In genomic region chr1:185728406-185728805, GRCm38 (mm10) we compare ENCODE assay signal across 21 mouse cellular contexts.
A peak's percentile ranks its signal among the peaks of the same experiment; 100 is the strongest.
DNase-seq lines count a peak whose midpoint lies in the region; ATAC-seq lines count a peak whose summit lies in the region.
"Had no signal": no experiment of that assay in that cellular context is flagged by ENCODE, and none has a peak within 500 bp of the region (broad histone marks: within the 10 kb centered on the region; RNA-seq: fewer than 3 reads in every experiment).

No protein-coding gene starts in this region.

- H3K9ac ChIP-seq in heart, embryonic 11.5 days (ENCODE audit: low read depth, low read length), result no peak overlapping the region
- no peak overlapping the region for H3K9ac ChIP-seq in heart, embryonic 15.5 days
- H3K9ac ChIP-seq: embryonic facial prominence, embryonic 13.5 days; forebrain, embryonic 13.5 days; hindbrain, embryonic 12.5 days had no signal

- H3K4me1 ChIP-seq in heart, embryonic 11.5 days (ENCODE audit: control insufficient read depth, insufficient read depth, low read length), result peaks cover 21% of the 10 kb centered on the region
- peaks cover 20% of the 10 kb centered on the region for H3K4me1 ChIP-seq in heart, embryonic 15.5 days (replicated peaks)
- peaks cover 46% of the 10 kb centered on the region for H3K4me1 ChIP-seq in limb, embryonic 10.5 days
- H3K4me1 ChIP-seq: forebrain, embryonic 13.5 days had no signal

- DNase-seq in heart, adult 18-20 months, result no peak
- DNase-seq in heart, postnatal 4 days, result no peak
- DNase-seq in limb, embryonic 10.5 days (ENCODE audit: low spot score), result no peak
- DNase-seq in left cerebral cortex, adult 8-10 months (ENCODE audit: low spot score in 2 of 2), result no peak
- DNase-seq: adrenal gland, postnatal 14 days; cerebellum, adult 11-12 months; cerebellum, adult 9-10 months; cerebellum, postnatal 25 days; gastrocnemius, adult 2 months; gastrocnemius, postnatal 25 days had no signal

- ATAC-seq in heart, embryonic 11.5 days (replicated peaks; ENCODE audit: insufficient number of reproducible peaks, low FRiP score, low TSS enrichment), result no peak
- ATAC-seq in heart, embryonic 15.5 days (replicated peaks; ENCODE audit: insufficient number of reproducible peaks, insufficient read depth, low FRiP score, low read depth), result no peak
- ATAC-seq: activated CD4-positive, CD25-positive, alpha-beta regulatory T cell, adult 4 months; forebrain, embryonic 13.5 days; hindbrain, embryonic 16.5 days; inflammation-experienced regulatory T-cells, adult 6 months; intestine, postnatal 0 days; Patski had no signal

- H3K4me2 ChIP-seq in heart, embryonic 11.5 days, result no peak overlapping the region
- no peak overlapping the region for H3K4me2 ChIP-seq in heart, embryonic 15.5 days
- H3K4me2 ChIP-seq: embryonic facial prominence, embryonic 13.5 days; forebrain, embryonic 13.5 days; hindbrain, embryonic 12.5 days had no signal

- H3K27me3 ChIP-seq in heart, embryonic 11.5 days (ENCODE audit: control insufficient read depth, insufficient read depth, low read length), result peaks cover 4% of the 10 kb centered on the region; the same call in 1 of the 2 replicates
- H3K27me3 ChIP-seq in heart, embryonic 15.5 days, result peaks cover 7% of the 10 kb centered on the region; the same call in 1 of the 2 replicates
- peaks cover 13% of the 10 kb centered on the region; the same call in 1 of the 2 replicates for H3K27me3 ChIP-seq in limb, embryonic 10.5 days (ENCODE audit: low read depth, poor library complexity, severe bottlenecking)
- H3K27me3 ChIP-seq: CH12.LX; forebrain, embryonic 13.5 days; hindbrain, embryonic 12.5 days; Patski had no signal

- H3K4me3 ChIP-seq in heart, embryonic 11.5 days (ENCODE audit: low read depth, low read length), result no peak overlapping the region
- H3K4me3 ChIP-seq in heart, embryonic 15.5 days, result no peak overlapping the region
- no peak overlapping the region for H3K4me3 ChIP-seq in limb, embryonic 10.5 days
- H3K4me3 ChIP-seq: embryonic facial prominence, embryonic 13.5 days; forebrain, embryonic 13.5 days; gastrocnemius, adult 2 months; hindbrain, embryonic 12.5 days had no signal

- no peaks in the 10 kb centered on the region for H3K36me3 ChIP-seq in heart, embryonic 11.5 days (ENCODE audit: control insufficient read depth, insufficient read depth, low read length)
- H3K36me3 ChIP-seq in heart, embryonic 15.5 days, result no peaks in the 10 kb centered on the region
- H3K36me3 ChIP-seq in limb, embryonic 10.5 days, result no peaks in the 10 kb centered on the region
- H3K36me3 ChIP-seq: embryonic facial prominence, embryonic 13.5 days; hindbrain, embryonic 12.5 days had no signal

- H3K9me3 ChIP-seq in heart, embryonic 11.5 days (replicated peaks; ENCODE audit: control insufficient read depth, low read length), result no peaks in the 10 kb centered on the region
- no peaks in the 10 kb centered on the region for H3K9me3 ChIP-seq in heart, embryonic 15.5 days (replicated peaks)
- H3K9me3 ChIP-seq in limb, embryonic 10.5 days (replicated peaks), result no peaks in the 10 kb centered on the region
- H3K9me3 ChIP-seq: embryonic facial prominence, embryonic 13.5 days; forebrain, embryonic 13.5 days; hindbrain, embryonic 12.5 days had no signal

- H3K27ac ChIP-seq in heart, embryonic 11.5 days (ENCODE audit: low read depth, low read length), result peak overlapping the region; percentile 74
- peak overlapping the region; percentile 65 for H3K27ac ChIP-seq in heart, embryonic 15.5 days
- H3K27ac ChIP-seq in limb, embryonic 10.5 days, result peak overlapping the region; percentile 53; the same call in 1 of the 2 replicates
- H3K27ac ChIP-seq: embryonic facial prominence, embryonic 13.5 days; forebrain, embryonic 13.5 days; gastrocnemius, adult 2 months; hindbrain, embryonic 12.5 days had no signal

- 39% methylated on average over 3 of the region's 3 CpGs for WGBS in heart, embryonic 11.5 days (ENCODE audit: insufficient replicate concordance)
- 48% methylated on average over 3 of the region's 3 CpGs for WGBS in heart, embryonic 15.5 days
- WGBS in limb, embryonic 10.5 days, result 59% methylated on average over 3 of the region's 3 CpGs
